Mouse (Mus musculus) c-Kit-positive CD71-positive TER-119-negative erythroid progenitor cells, embryonic 14.5 days (primary cell): ENCODE measurements at regions not wholly inside any gene's neighbourhood (a gene's known extent, or its start where the extent isn't known, plus 50 kb on each side); places are given as distances from the start of the nearest gene placed in this dataset.

Experiments used
- DNase-seq: peaks from one replicate; pipeline ENCODE4 v3.0.0-alpha.2; 2013; ENCODE audit warnings: low read depth

GRCm38 (mm10) chr8:9048116-9048515 is 357.8 kb upstream of the Arglu1 start:
- DNase-seq = no peak

- no peak for DNase-seq
These were observed 352.8 kb upstream of the Arglu1 start for GRCm38 (mm10) chr8:9042835-9043792.

GRCm38 (mm10) chr8:9029156-9029555 is 338.8 kb upstream of the Arglu1 start:
- DNase-seq = no peak

GRCm38 (mm10) chr8:9027672-9028071 is 337.4 kb upstream of the Arglu1 start:
- DNase-seq = no peak

- no peak for DNase-seq
These were observed 335.6 kb upstream of the Arglu1 start for GRCm38 (mm10) chr8:9025872-9026271.

- no peak for DNase-seq
These were observed 335.1 kb upstream of the Arglu1 start for GRCm38 (mm10) chr8:9025378-9025777.

GRCm38 (mm10) chr8:9020744-9021143 is 330.4 kb upstream of the Arglu1 start:
- DNase-seq = no peak

- no peak for DNase-seq
These were observed 329.9 kb upstream of the Arglu1 start for GRCm38 (mm10) chr8:9020180-9020579.

- DNase-seq = no peak
These were observed 321.6 kb upstream of the Arglu1 start for GRCm38 (mm10) chr8:9011785-9012510.

GRCm38 (mm10) chr8:9008006-9008780 is 317.9 kb upstream of the Arglu1 start:
- DNase-seq = no peak

GRCm38 (mm10) chr8:8999914-9000313 is 309.6 kb upstream of the Arglu1 start:
- DNase-seq = no peak

GRCm38 (mm10) chr8:8997621-8998020 is 307.3 kb upstream of the Arglu1 start:
- no peak for DNase-seq

- DNase-seq = no peak
These were observed 304.4 kb upstream of the Arglu1 start for GRCm38 (mm10) chr8:8994596-8995189.

GRCm38 (mm10) chr8:8994008-8994407 is 303.7 kb upstream of the Arglu1 start:
- no peak for DNase-seq

- peak; percentile 38 for DNase-seq
These were observed 302.2 kb upstream of the Arglu1 start for GRCm38 (mm10) chr8:8992461-8993032.

GRCm38 (mm10) chr8:8991026-8991425 is 300.7 kb upstream of the Arglu1 start:
- no peak for DNase-seq

GRCm38 (mm10) chr8:8986068-8986467 is 295.7 kb upstream of the Arglu1 start:
- no peak for DNase-seq

GRCm38 (mm10) chr8:8985395-8985794 is 295.1 kb upstream of the Arglu1 start:
- no peak for DNase-seq

- DNase-seq = no peak
These were observed 294.5 kb upstream of the Arglu1 start for GRCm38 (mm10) chr8:8984829-8985251.

- no peak for DNase-seq
These were observed 294.0 kb upstream of the Arglu1 start for GRCm38 (mm10) chr8:8984159-8984828.

GRCm38 (mm10) chr8:8983133-8983661 is 292.9 kb upstream of the Arglu1 start:
- DNase-seq = no peak
